Mouse (Mus musculus) heart, embryonic 11.5 days (tissue): Measurements from ENCODE around the gene Camk1d. TPM values are rescaled to one million over a fixed set of nuclear protein-coding genes. Genes with fewer than 3 reads are reported as not detected.

Source experiments
- ATAC-seq: fragments of 200-750 bp; cut with Nextera tagmentation; replicated peaks from 2 replicates; pipeline ENCODE4 v1.8.0; 2017; ENCODE audit warnings: moderate library complexity; ENCODE audit not compliant: insufficient number of reproducible peaks, low FRiP score, low TSS enrichment
- H3K27ac ChIP-seq: fragments of 300-500 bp; sonication (generic); 2 replicates; pipeline ENCODE4 v1.5.1; 2014; ENCODE audit warnings: mild to moderate bottlenecking, low read depth, low read length
- H3K27me3 ChIP-seq: fragments of 300-500 bp; sonication (generic); 2 replicates; pipeline ENCODE4 v1.6.1; 2014; ENCODE audit warnings: mild to moderate bottlenecking, low read length, mixed read lengths; ENCODE audit not compliant: control insufficient read depth, insufficient read depth
- H3K36me3 ChIP-seq: fragments of 300-500 bp; sonication (generic); 2 replicates; pipeline ENCODE4 v1.6.1; 2014; ENCODE audit warnings: mild to moderate bottlenecking, low read length, moderate library complexity, mixed read lengths; ENCODE audit not compliant: control insufficient read depth, insufficient read depth
- H3K4me1 ChIP-seq: fragments of 300-500 bp; sonication (generic); 2 replicates; pipeline ENCODE4 v1.6.1; 2014; ENCODE audit warnings: low read length; ENCODE audit not compliant: control insufficient read depth, insufficient read depth
- H3K4me2 ChIP-seq: fragments of 300-500 bp; sonication (generic); 2 replicates; pipeline ENCODE4 v1.6.1; 2014; ENCODE audit warnings: mild to moderate bottlenecking, moderate library complexity
- H3K4me3 ChIP-seq: fragments of 300-500 bp; sonication (generic); 2 replicates; pipeline ENCODE4 v1.5.1; 2014; ENCODE audit warnings: low read depth, low read length
- H3K9ac ChIP-seq: fragments of 300-500 bp; sonication (generic); 2 replicates; pipeline ENCODE4 v1.6.1; 2014; ENCODE audit warnings: mild to moderate bottlenecking, low read depth, low read length, moderate library complexity
- H3K9me3 ChIP-seq: fragments of 300-500 bp; sonication (generic); replicated peaks from 2 replicates; pipeline ENCODE4 v1.6.1; 2016; ENCODE audit warnings: low read length; ENCODE audit not compliant: control insufficient read depth
- WGBS: fragments of 180-500 bp; shearing (Covaris S2); extraction: QIAGEN DNeasy Blood & Tissue Kit; methylation state at CpG from one replicate; pipeline ENCODE4 v1.1.7; 2014; ENCODE audit not compliant: insufficient replicate concordance; 5-methylcytosine and 5-hydroxymethylcytosine counted together
- polyA plus RNA-seq: library from polyadenylated mRNA; unstranded; fragments of >200 nt; fragmentation: Nextera tagmentation; extraction: Ambion mirVana; gene quantifications from 2 replicates; pipeline ENCODE4 v1.2.1, GENCODE M21; 2014

Gene Camk1d
- polyA plus RNA-seq, 1 experiment from 2014 or later, result 2.9 TPM

DNA sequence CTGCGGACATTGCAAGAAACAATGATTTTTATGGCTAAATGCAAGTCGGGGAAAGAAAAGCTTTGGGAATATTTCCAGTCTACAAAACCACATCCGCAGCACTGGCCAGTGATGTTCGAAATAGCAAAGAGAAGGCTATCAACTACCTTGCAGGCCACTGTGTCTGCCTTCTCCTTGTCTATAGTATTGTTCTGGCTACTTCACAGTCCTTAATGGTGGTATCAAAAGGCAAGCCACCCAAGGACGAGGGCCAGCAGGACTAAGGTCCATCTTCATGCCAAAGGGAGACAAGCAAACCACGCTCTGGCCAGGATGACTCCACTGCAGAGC, 82.0 kb downstream of the Camk1d start:
- Histone ChIP-seq H3K27me3 (no peaks in the 10 kb centered on the region), H3K4me3 (no peak overlapping the region), H3K4me1 (no peaks in the 10 kb centered on the region), H3K36me3 (no peaks in the 10 kb centered on the region), H3K9me3 (no peaks in the 10 kb centered on the region), H3K9ac (no peak overlapping the region), H3K4me2 (no peak overlapping the region), H3K27ac (no peak overlapping the region)
- no peak for ATAC-seq
- 82% methylated on average over 6 of the region's 6 CpGs for WGBS

- WGBS, result 77% methylated on average over 11 of the region's 11 CpGs
- H3K9me3 ChIP-seq, result no peaks in the 10 kb centered on the region
- H3K4me3 ChIP-seq, result no peak overlapping the region
- H3K9ac ChIP-seq, result no peak overlapping the region
- ATAC-seq, result no peak
- H3K4me1 ChIP-seq, result no peaks in the 10 kb centered on the region
- no peak overlapping the region for H3K27ac ChIP-seq
- no peaks in the 10 kb centered on the region for H3K36me3 ChIP-seq
- no peaks in the 10 kb centered on the region for H3K27me3 ChIP-seq
- H3K4me2 ChIP-seq, result no peak overlapping the region
Measured at GRCm38 (mm10) chr2:5631676-5632354, 82.5 kb downstream of the Camk1d start.

DNA sequence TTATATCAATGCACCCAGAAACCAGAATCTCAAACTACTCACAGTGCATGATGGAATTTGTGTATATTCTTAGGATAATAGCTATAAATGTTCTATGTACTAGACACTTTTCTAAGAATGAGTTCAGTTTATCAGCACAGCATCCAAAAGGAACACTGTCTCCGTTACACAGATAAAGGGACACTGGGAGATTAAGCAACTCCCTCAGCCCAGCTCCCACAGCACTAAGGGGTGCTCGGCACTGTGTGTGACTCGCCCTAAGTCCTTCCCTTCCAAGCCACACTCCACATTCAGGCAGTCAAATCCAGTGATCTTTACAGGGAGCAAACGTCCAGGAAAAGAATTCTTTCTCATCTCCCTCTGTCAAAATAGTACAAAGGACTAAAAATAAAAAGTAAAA, 83.6 kb downstream of the Camk1d start:
- 33% methylated on average over 4 of the region's 4 CpGs for WGBS
- no peak overlapping the region for H3K9ac ChIP-seq
- no peak overlapping the region for H3K27ac ChIP-seq
- no peak overlapping the region for H3K4me3 ChIP-seq
- H3K4me2 ChIP-seq, result no peak overlapping the region
- no peaks in the 10 kb centered on the region for H3K36me3 ChIP-seq
- no peak for ATAC-seq
- H3K4me1 ChIP-seq, result no peaks in the 10 kb centered on the region
- H3K27me3 ChIP-seq, result no peaks in the 10 kb centered on the region
- no peaks in the 10 kb centered on the region for H3K9me3 ChIP-seq

GRCm38 (mm10) chr2:5624379-5624778, 89.9 kb downstream of the Camk1d start:
- H3K27ac ChIP-seq, result no peak overlapping the region
- WGBS, result 20% methylated on average over 4 of the region's 4 CpGs
- H3K4me2 ChIP-seq, result no peak overlapping the region
- H3K36me3 ChIP-seq, result no peaks in the 10 kb centered on the region
- H3K4me1 ChIP-seq, result no peaks in the 10 kb centered on the region; the same call in 1 of the 2 replicates
- H3K9ac ChIP-seq, result no peak overlapping the region
- H3K4me3 ChIP-seq, result no peak overlapping the region
- ATAC-seq, result peak; percentile 77
- no peaks in the 10 kb centered on the region for H3K9me3 ChIP-seq
- H3K27me3 ChIP-seq, result no peaks in the 10 kb centered on the region

GRCm38 (mm10) chr2:5618361-5618896, 95.9 kb downstream of the Camk1d start:
- Histone ChIP-seq H3K9ac (no peak overlapping the region), H3K9me3 (no peaks in the 10 kb centered on the region), H3K4me1 (peaks cover 9% of the 10 kb centered on the region), H3K4me2 (no peak overlapping the region), H3K27me3 (no peaks in the 10 kb centered on the region), H3K36me3 (no peaks in the 10 kb centered on the region), H3K27ac (no peak overlapping the region), H3K4me3 (no peak overlapping the region)
- no peak for ATAC-seq
- WGBS, result 84% methylated on average over 8 of the region's 8 CpGs

GRCm38 (mm10) chr2:5614896-5615295, 99.4 kb downstream of the Camk1d start:
- ATAC-seq, result peak; percentile 64
- Histone ChIP-seq H3K9me3 (no peaks in the 10 kb centered on the region), H3K4me3 (no peak overlapping the region), H3K4me1 (peaks cover 30% of the 10 kb centered on the region), H3K27me3 (no peaks in the 10 kb centered on the region), H3K4me2 (no peak overlapping the region), H3K36me3 (no peaks in the 10 kb centered on the region), H3K27ac (peak overlapping the region; percentile 82), H3K9ac (no peak overlapping the region)
- 72% methylated on average over 3 of the region's 3 CpGs for WGBS

DNA sequence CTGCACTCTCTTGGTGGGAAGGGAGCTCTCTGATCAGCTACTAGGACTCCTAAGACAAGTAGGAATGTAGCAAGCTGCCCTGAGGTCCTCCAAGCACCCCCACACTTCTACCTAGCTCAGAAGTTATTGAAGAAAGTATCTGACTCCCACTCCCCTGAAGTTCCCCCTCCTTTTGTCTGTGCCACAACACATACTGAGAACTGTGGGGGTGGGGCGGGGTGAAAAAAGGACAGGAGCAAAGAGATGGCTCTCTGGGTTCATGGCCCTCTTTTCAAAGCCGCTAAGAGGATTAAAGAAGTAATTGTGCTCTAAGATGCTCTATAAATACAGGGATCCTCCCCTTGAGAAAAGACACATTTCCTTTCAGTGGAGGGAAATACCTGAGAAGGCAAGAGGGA, 100.0 kb downstream of the Camk1d start:
- H3K9ac ChIP-seq, result no peak overlapping the region
- peaks cover 30% of the 10 kb centered on the region for H3K4me1 ChIP-seq
- H3K9me3 ChIP-seq, result no peaks in the 10 kb centered on the region
- 52% methylated on average over 2 of the region's 2 CpGs for WGBS
- peak; percentile 5; the same call in 1 of the 2 replicates for ATAC-seq
- H3K4me3 ChIP-seq, result no peak overlapping the region
- no peaks in the 10 kb centered on the region for H3K27me3 ChIP-seq
- no peak overlapping the region for H3K4me2 ChIP-seq
- H3K27ac ChIP-seq, result peak overlapping the region; percentile 82
- H3K36me3 ChIP-seq, result no peaks in the 10 kb centered on the region

DNA sequence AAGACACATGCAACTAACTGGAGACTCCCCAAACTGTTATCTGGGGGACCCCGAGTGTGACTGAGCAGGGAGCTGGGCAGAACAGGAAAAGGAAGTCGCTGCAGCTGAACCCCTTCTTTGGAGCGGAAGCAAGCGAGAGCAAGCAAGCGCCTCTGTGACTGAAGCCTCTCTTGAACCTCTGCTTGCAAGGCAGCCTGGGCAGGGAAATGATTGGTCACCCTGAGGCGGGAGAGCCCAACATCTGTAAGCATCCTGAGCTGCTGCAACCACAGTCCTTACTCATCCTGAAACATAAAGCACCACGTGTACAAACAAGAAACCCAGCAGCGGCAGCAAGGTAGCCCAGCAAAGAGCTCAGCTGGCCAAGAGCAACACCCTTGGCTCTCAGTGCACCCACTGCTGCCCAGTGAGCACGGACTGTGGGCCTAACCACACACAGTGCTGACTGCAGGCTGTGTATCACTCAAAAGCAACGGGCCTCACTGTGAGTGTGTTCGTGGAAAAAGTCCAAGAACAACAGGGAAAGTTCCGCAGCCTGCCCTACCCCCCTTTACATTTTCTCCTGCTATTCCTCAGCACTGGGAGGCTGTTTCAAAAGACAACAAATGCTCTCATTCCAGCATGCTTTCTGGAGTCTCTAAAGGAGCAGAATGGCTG, 100.5 kb downstream of the Camk1d start:
- no peaks in the 10 kb centered on the region for H3K27me3 ChIP-seq
- H3K36me3 ChIP-seq, result no peaks in the 10 kb centered on the region
- peak overlapping the region; percentile 82 for H3K27ac ChIP-seq
- H3K9me3 ChIP-seq, result no peaks in the 10 kb centered on the region
- no peak overlapping the region for H3K4me2 ChIP-seq
- ATAC-seq, result peak; percentile 68
- peak overlapping the region; percentile 50; the same call in 1 of the 2 replicates for H3K9ac ChIP-seq
- no peak overlapping the region for H3K4me3 ChIP-seq
- H3K4me1 ChIP-seq, result peaks cover 30% of the 10 kb centered on the region
- 38% methylated on average over 12 of the region's 12 CpGs for WGBS
